8 mouse cellular contexts compared by ENCODE assay signal in genomic region chr17:24167891-24168505, GRCm38 (mm10). TPM values are rescaled to one million over a fixed set of nuclear protein-coding genes. Genes with fewer than 3 reads are reported as not detected.
DNase-seq lines count a peak whose midpoint lies in the region; ATAC-seq and TF ChIP-seq lines count a peak whose summit lies in the region.

No protein-coding gene starts in this region.

- 55% methylated on average over 7 of the region's 7 CpGs for WGBS in heart, embryonic 14.5 days
- 30% methylated on average over 7 of the region's 7 CpGs for WGBS in bone marrow, adult 2 months
- 61% methylated on average over 7 of the region's 7 CpGs for WGBS in hindbrain, embryonic 15.5 days
- 57% methylated on average over 7 of the region's 7 CpGs for whole genome bisulfite sequencing in midbrain, embryonic 13.5 days

- H3K9ac ChIP-seq in heart, embryonic 14.5 days (ENCODE audit: low read length): peak overlapping the region; percentile 90
- H3K9ac ChIP-seq in hindbrain, embryonic 15.5 days: peak overlapping the region; percentile 98
- peak overlapping the region; percentile 95 for H3K9ac ChIP-seq in midbrain, embryonic 13.5 days (replicated peaks)

- TF ChIP-seq POLR2A in bone marrow, adult 2 months (IDR thresholded peaks at IDR 0.05; ENCODE audit: borderline replicate concordance, control insufficient read depth, low read depth, low read length): no peak

- no peaks in the 10 kb centered on the region for H3K27me3 ChIP-seq in heart, embryonic 14.5 days (ENCODE audit: control insufficient read depth, insufficient read depth, low read length)
- H3K27me3 ChIP-seq in hindbrain, embryonic 15.5 days: no peaks in the 10 kb centered on the region
- H3K27me3 ChIP-seq in midbrain, embryonic 13.5 days: peaks cover 2% of the 10 kb centered on the region; the same call in 1 of the 2 replicates

- DNase-seq in heart, postnatal 36 days: no peak
- no peak for DNase-seq in c-Kit-positive CD71-positive TER-119-positive erythroid progenitor cells, embryonic 14.5 days (ENCODE audit: low spot score)
- DNase-seq in left cerebral cortex, postnatal 25 days (ENCODE audit: low spot score in 2 of 2): no peak
- no peak for DNase-seq in urinary bladder, adult 18-20 months (ENCODE audit: low spot score in 2 of 2)

- ATAC-seq in heart, embryonic 14.5 days (ENCODE audit: insufficient number of reproducible peaks, insufficient read depth, low FRiP score, low read depth): no peak
- no peak for ATAC-seq in hindbrain, embryonic 15.5 days (ENCODE audit: low FRiP score, low read depth)
- no peak for ATAC-seq in midbrain, embryonic 13.5 days

- H3K9me3 ChIP-seq in heart, embryonic 14.5 days (ENCODE audit: control insufficient read depth, low read length): no peaks in the 10 kb centered on the region
- no peaks in the 10 kb centered on the region for H3K9me3 ChIP-seq in hindbrain, embryonic 15.5 days
- no peaks in the 10 kb centered on the region for H3K9me3 ChIP-seq in midbrain, embryonic 13.5 days

- H3K36me3 ChIP-seq in heart, embryonic 14.5 days (ENCODE audit: control insufficient read depth, insufficient read depth, low read length): peaks cover 32% of the 10 kb centered on the region
- peaks cover 13% of the 10 kb centered on the region; the same call in 1 of the 2 replicates for H3K36me3 ChIP-seq in hindbrain, embryonic 15.5 days
- H3K36me3 ChIP-seq in midbrain, embryonic 13.5 days: peaks cover 28% of the 10 kb centered on the region

- TF ChIP-seq CTCF in bone marrow, adult 2 months (IDR thresholded peaks at IDR 0.05; ENCODE audit: control insufficient read depth, insufficient read depth, low read length): no peak

- H3K4me2 ChIP-seq in heart, embryonic 14.5 days (ENCODE audit: low read length): peak overlapping the region; percentile 79
- H3K4me2 ChIP-seq in hindbrain, embryonic 15.5 days: peak overlapping the region; percentile 77
- H3K4me2 ChIP-seq in midbrain, embryonic 13.5 days (replicated peaks): peak overlapping the region; percentile 94

- H3K27ac ChIP-seq in heart, embryonic 14.5 days (replicated peaks in 1 of 2; ENCODE audit: control insufficient read depth in 1 of 2, insufficient read depth in 1 of 2, low read depth in 2 of 2, low read length in 2 of 2): peak overlapping the region; percentile 97
- peak overlapping the region; percentile 98 for H3K27ac ChIP-seq in bone marrow, adult 2 months (ENCODE audit: control insufficient read depth, insufficient read depth, low read depth, low read length, poor library complexity)
- peak overlapping the region; percentile 100; the same call in 1 of the 2 replicates for H3K27ac ChIP-seq in hindbrain, embryonic 15.5 days (replicated peaks)
- peak overlapping the region; percentile 98; the same call in 1 of the 2 replicates for H3K27ac ChIP-seq in midbrain, embryonic 13.5 days

- intact Hi-C loops in heart, postnatal 36 days (cut with DNase I): loop anchor here (2.0 kb wide), 1 partner anchor 37 kb away; the partner anchor contains the start of gene Tbc1d24
- intact Hi-C loops in left cerebral cortex, postnatal 25 days (cut with DNase I): loop anchor here (2.0 kb wide), 2 partner anchors 83 to 183 kb away; partner anchors contain the start of genes Abca17, Abca3 and Ccnf

- H3K4me1 ChIP-seq in heart, embryonic 14.5 days (ENCODE audit: control insufficient read depth in 2 of 2, insufficient read depth in 2 of 2, low read length in 2 of 2): peaks cover 11 to 19% of the 10 kb centered on the region in 2 experiments
- H3K4me1 ChIP-seq in bone marrow, adult 2 months (ENCODE audit: control insufficient read depth, insufficient read depth, low read length): peaks cover 11% of the 10 kb centered on the region; the same call in 1 of the 2 replicates
- H3K4me1 ChIP-seq in hindbrain, embryonic 15.5 days (replicated peaks): peaks cover 37% of the 10 kb centered on the region
- H3K4me1 ChIP-seq in midbrain, embryonic 13.5 days (replicated peaks): peaks cover 31% of the 10 kb centered on the region

- H3K4me3 ChIP-seq in heart, embryonic 14.5 days (ENCODE audit: control insufficient read depth in 1 of 2, insufficient read depth in 1 of 2, low read depth in 1 of 2, low read length in 2 of 2): peak overlapping the region; percentile 64 to 93
- H3K4me3 ChIP-seq in bone marrow, adult 2 months (replicated peaks; ENCODE audit: control insufficient read depth, low read depth, low read length): peak overlapping the region; percentile 89
- peak overlapping the region; percentile 98 for H3K4me3 ChIP-seq in hindbrain, embryonic 15.5 days
- H3K4me3 ChIP-seq in midbrain, embryonic 13.5 days (replicated peaks): peak overlapping the region; percentile 96

RNA-seq across cellular contexts. Expression of gene Atp6v0c, which starts 1.5 kb away (rescaled TPM):
- polyA plus RNA-seq in heart, embryonic 14.5 days (2014; fragmentation: Nextera tagmentation; extraction: Ambion mirVana): 581 and 616 TPM in 2 replicates
- total RNA-seq in heart, postnatal 36 days (2021): 100 to 1,000 TPM; 227 to 247 TPM
- polyA plus RNA-seq in bone marrow, adult 2 months (2011; ENCODE audit: insufficient read depth, insufficient read length, low replicate concordance, missing spikeins): 159 and 256 TPM in 2 replicates
- polyA plus RNA-seq in hindbrain, embryonic 15.5 days (2015; fragmentation: Nextera tagmentation; extraction: Ambion mirVana): 1,386 and 1,520 TPM in 2 replicates
- polyA plus RNA-seq in midbrain, embryonic 13.5 days (2015; fragmentation: Nextera tagmentation; extraction: Ambion mirVana): 843 and 851 TPM in 2 replicates
- total RNA-seq in left cerebral cortex, postnatal 25 days (2021): 1,000 to 10,000 TPM; 1,342 to 1,424 TPM

RNA-seq across cellular contexts. Expression of gene Amdhd2, which starts 4.4 kb away (rescaled TPM):
- polyA plus RNA-seq in heart, embryonic 14.5 days (2014; fragmentation: Nextera tagmentation; extraction: Ambion mirVana): 23.6 and 26.0 TPM in 2 replicates
- 10 to 100 TPM; 10.8 to 15.0 TPM for total RNA-seq in heart, postnatal 36 days (2021)
- polyA plus RNA-seq in bone marrow, adult 2 months (2011; ENCODE audit: insufficient read depth, insufficient read length, low replicate concordance, missing spikeins): 24.9 and 57.8 TPM in 2 replicates
- polyA plus RNA-seq in hindbrain, embryonic 15.5 days (2015; fragmentation: Nextera tagmentation; extraction: Ambion mirVana): 33.6 and 38.8 TPM in 2 replicates
- polyA plus RNA-seq in midbrain, embryonic 13.5 days (2015; fragmentation: Nextera tagmentation; extraction: Ambion mirVana): 32.9 and 35.6 TPM in 2 replicates
- 10 to 100 TPM; 25.9 to 28.3 TPM for total RNA-seq in left cerebral cortex, postnatal 25 days (2021)

RNA-seq across cellular contexts. Expression of gene Pdpk1, which starts 17.3 kb away (rescaled TPM):
- polyA plus RNA-seq in heart, embryonic 14.5 days (2014; fragmentation: Nextera tagmentation; extraction: Ambion mirVana): 44.5 and 45.6 TPM in 2 replicates
- total RNA-seq in heart, postnatal 36 days (2021): 10 to 100 TPM; 41.0 to 45.2 TPM
- polyA plus RNA-seq in bone marrow, adult 2 months (2011; ENCODE audit: insufficient read depth, insufficient read length, low replicate concordance, missing spikeins): 15.7 and 18.7 TPM in 2 replicates
- 63.8 and 64.4 TPM in 2 replicates for polyA plus RNA-seq in hindbrain, embryonic 15.5 days (2015; fragmentation: Nextera tagmentation; extraction: Ambion mirVana)
- 63.1 and 67.9 TPM in 2 replicates for polyA plus RNA-seq in midbrain, embryonic 13.5 days (2015; fragmentation: Nextera tagmentation; extraction: Ambion mirVana)
- 100 to 1,000 TPM; 109 to 112 TPM for total RNA-seq in left cerebral cortex, postnatal 25 days (2021)

RNA-seq across cellular contexts. Expression of gene Tbc1d24, which starts 37.4 kb away (rescaled TPM):
- 4.3 and 4.5 TPM in 2 replicates for polyA plus RNA-seq in heart, embryonic 14.5 days (2014; fragmentation: Nextera tagmentation; extraction: Ambion mirVana)
- total RNA-seq in heart, postnatal 36 days (2021): 1 to 10 TPM; 8.4 to 9.4 TPM
- 4.2 and 10.6 TPM in 2 replicates for polyA plus RNA-seq in bone marrow, adult 2 months (2011; ENCODE audit: insufficient read depth, insufficient read length, low replicate concordance, missing spikeins)
- 26.9 TPM in 2 replicates for polyA plus RNA-seq in hindbrain, embryonic 15.5 days (2015; fragmentation: Nextera tagmentation; extraction: Ambion mirVana)
- 19.2 and 20.4 TPM in 2 replicates for polyA plus RNA-seq in midbrain, embryonic 13.5 days (2015; fragmentation: Nextera tagmentation; extraction: Ambion mirVana)
- total RNA-seq in left cerebral cortex, postnatal 25 days (2021): 10 to 100 TPM; 63.7 to 68.9 TPM

RNA-seq across cellular contexts. Expression of gene Ntn3, which starts 41.3 kb away (rescaled TPM):
- polyA plus RNA-seq in heart, embryonic 14.5 days (2014; fragmentation: Nextera tagmentation; extraction: Ambion mirVana): 1.3 and 1.6 TPM in 2 replicates
- total RNA-seq in heart, postnatal 36 days (2021): under 1 TPM; 0.58 to 0.68 TPM
- 0.27 and 0.37 TPM in 2 replicates for polyA plus RNA-seq in bone marrow, adult 2 months (2011; ENCODE audit: insufficient read depth, insufficient read length, low replicate concordance, missing spikeins)
- polyA plus RNA-seq in hindbrain, embryonic 15.5 days (2015; fragmentation: Nextera tagmentation; extraction: Ambion mirVana): 4.9 and 5.8 TPM in 2 replicates
- polyA plus RNA-seq in midbrain, embryonic 13.5 days (2015; fragmentation: Nextera tagmentation; extraction: Ambion mirVana): 3.3 and 4.6 TPM in 2 replicates
- 10 to 100 TPM in 1 of 2 experiments, 1 to 10 TPM in 1; 9.8 to 10.8 TPM for total RNA-seq in left cerebral cortex, postnatal 25 days (2021)
